Mouse (Mus musculus) spleen, postnatal 0 days (tissue): ENCODE results near the gene Ggt7. TPM values are rescaled to one million over a fixed set of nuclear protein-coding genes. Genes with fewer than 3 reads are reported as not detected.

Experiments used
- polyA plus RNA-seq: library from polyadenylated mRNA; unstranded; fragments of >200 nt; fragmentation: Nextera tagmentation; extraction: Ambion mirVana; gene quantifications from 2 replicates; pipeline ENCODE4 v1.2.1, GENCODE M21; 2015

Ggt7 gene
- polyA plus RNA-seq = 0.70 TPM in 2 replicates

GRCm38 (mm10) chr2:155517455-155518423 is at the start of gene Ggt7, which contains the start of gene Acss2:
Ggt7 (minus strand) TSS chr2:155518237.
Acss2 (plus strand) TSS chr2:155517948.

DNA sequence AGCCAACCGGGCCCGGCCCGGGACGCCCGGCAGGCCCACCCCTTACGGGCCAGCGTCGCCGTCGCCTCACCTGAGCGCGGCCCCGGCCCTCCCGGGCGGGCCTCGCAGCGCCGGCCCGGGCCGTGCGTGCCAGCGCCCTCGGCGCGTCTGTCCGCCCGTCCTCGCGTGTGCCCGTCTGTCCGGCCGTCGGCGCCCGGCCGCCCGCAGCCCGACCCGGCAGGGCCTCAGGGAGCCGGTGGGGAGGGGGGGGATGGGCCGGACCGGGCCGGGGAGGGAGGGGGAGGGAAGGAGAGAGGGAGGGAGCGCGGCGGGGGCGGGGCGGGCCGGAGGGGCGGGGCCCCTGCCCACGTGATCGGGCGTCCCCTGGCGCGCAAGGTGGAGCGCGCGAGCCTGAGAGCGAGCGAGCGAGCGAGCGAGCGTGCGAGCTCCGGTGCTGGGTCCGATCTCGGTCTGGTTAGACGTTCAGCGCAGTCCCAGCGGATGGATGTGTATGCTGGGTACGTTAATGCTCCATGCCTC is 44.4 kb downstream of the Ggt7 start, which contains the start of gene Ncoa6:
Gene Ncoa6, minus strand, starts transcription at position 325 of the 519 bp plus-strand sequence.

Other genes starting within 250 kb of the Ggt7 start
- gene Map1lc3a, start 241.9 kb downstream of the Ggt7 start, polyA plus RNA-seq = 45.7 and 54.9 TPM in 2 replicates
- gene Pigu, start 160.8 kb downstream of the Ggt7 start, polyA plus RNA-seq = 18.6 and 22.6 TPM in 2 replicates
- gene Trp53inp2, start 137.2 kb downstream of the Ggt7 start, polyA plus RNA-seq = 3.8 and 5.0 TPM in 2 replicates
- 13.8 and 15.9 TPM in 2 replicates for gene Ncoa6, start 44.3 kb downstream of the Ggt7 start, polyA plus RNA-seq
- gene Acss2, start 289 bp downstream of the Ggt7 start, polyA plus RNA-seq = 15.0 and 15.8 TPM in 2 replicates
- 27.4 and 29.7 TPM in 2 replicates for gene Gss, start 74.6 kb upstream of the Ggt7 start, polyA plus RNA-seq
- gene Myh7b, start 93.0 kb upstream of the Ggt7 start, polyA plus RNA-seq = 0.98 and 1.6 TPM in 2 replicates
- 55.5 and 63.6 TPM in 2 replicates for gene Trpc4ap, start 174.1 kb upstream of the Ggt7 start, polyA plus RNA-seq
- gene Edem2, start 211.2 kb upstream of the Ggt7 start, polyA plus RNA-seq = 21.8 and 27.5 TPM in 2 replicates
- not detected in 2 replicates for gene Gm17581, start 217.6 kb upstream of the Ggt7 start, polyA plus RNA-seq
- 6.6 and 7.8 TPM in 2 replicates for gene Procr, start 232.9 kb upstream of the Ggt7 start, polyA plus RNA-seq